Mouse (Mus musculus): Measurements from ENCODE around the gene Pfkfb3. TPM values are rescaled to one million over a fixed set of nuclear protein-coding genes. Genes with fewer than 3 reads are reported as not detected.
A peak's percentile ranks its signal among the peaks of the same experiment; 100 is the strongest.

Gene Pfkfb3
- polyA plus RNA-seq, 1 experiment from 2014 or later, result 12.2 TPM

DNA sequence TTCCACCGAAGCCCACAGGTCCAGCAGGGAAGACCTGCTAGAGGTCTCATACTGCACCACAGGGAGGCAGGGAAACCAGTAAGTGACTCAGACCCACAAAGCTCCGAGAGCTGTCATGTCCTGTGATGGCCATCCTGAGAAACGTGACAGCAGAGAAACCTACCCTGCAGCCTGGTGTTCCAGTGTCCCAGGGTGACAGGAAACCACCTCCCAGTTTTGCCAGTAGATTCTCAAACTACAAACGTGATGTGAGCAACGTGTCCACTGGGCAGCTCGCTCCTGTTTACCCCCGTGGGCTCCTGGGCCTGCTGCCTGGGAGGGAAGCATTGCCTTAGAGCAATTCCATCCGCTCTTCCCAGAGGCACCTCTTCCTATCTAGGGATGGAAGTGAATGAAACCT, 53.2 kb downstream of the Pfkfb3 start:
- Histone ChIP-seq H3K36me3 (replicated peaks; ENCODE audit: control insufficient read depth, insufficient read depth, low read depth, low read length) (no peaks in the 10 kb centered on the region), H3K27me3 (ENCODE audit: control insufficient read depth, insufficient read depth, low read length) (peaks cover 4% of the 10 kb centered on the region), H3K9ac (replicated peaks; ENCODE audit: low read length) (peak overlapping the region; percentile 85), H3K9me3 (replicated peaks; ENCODE audit: control insufficient read depth, low read length) (no peaks in the 10 kb centered on the region), H3K4me2 (ENCODE audit: low read depth, low read length) (peak overlapping the region; percentile 86), H3K4me1 (ENCODE audit: control insufficient read depth, insufficient read depth, low read length) (peaks cover 4% of the 10 kb centered on the region), H3K4me3 (ENCODE audit: low read depth, low read length) (peak overlapping the region; percentile 64), H3K27ac (replicated peaks; ENCODE audit: low read depth, low read length) (no peak overlapping the region)
- ATAC-seq (replicated peaks; ENCODE audit: insufficient number of reproducible peaks, low FRiP score, low TSS enrichment, low read depth) (no peak), DNase-seq (ENCODE audit: low spot score) (peak; percentile 21)
- 5% methylated on average over 8 of the region's 8 CpGs for WGBS

DNA sequence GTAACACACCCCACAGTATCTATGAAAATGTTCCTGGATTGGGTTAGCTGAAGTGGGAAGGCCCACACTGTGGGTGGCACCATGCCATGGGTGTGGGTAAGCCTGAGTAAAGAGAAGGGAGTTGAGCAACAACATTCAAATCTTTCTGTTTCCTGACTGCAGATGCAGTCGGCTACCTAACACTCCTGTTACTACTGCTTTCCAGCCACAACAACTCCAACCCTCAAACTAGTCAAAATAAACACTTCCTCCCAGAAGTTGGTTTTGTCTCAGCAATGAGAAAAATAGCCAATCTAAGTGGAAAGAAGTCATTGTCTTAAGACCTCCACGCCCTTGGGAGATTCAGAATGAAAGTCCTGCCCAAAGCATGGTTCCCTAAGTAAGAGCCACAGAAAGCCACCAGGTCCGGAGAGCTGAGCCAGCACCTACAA, 57.3 kb downstream of the Pfkfb3 start:
- 85% methylated on average over 3 of the region's 3 CpGs for WGBS
- H3K27ac ChIP-seq (replicated peaks; ENCODE audit: low read depth, low read length), result no peak overlapping the region
- H3K9ac ChIP-seq (replicated peaks; ENCODE audit: low read length), result no peak overlapping the region
- DNase-seq (ENCODE audit: low spot score) (no peak), ATAC-seq (replicated peaks; ENCODE audit: insufficient number of reproducible peaks, low FRiP score, low TSS enrichment, low read depth) (no peak)
- H3K9me3 ChIP-seq (replicated peaks; ENCODE audit: control insufficient read depth, low read length), result no peaks in the 10 kb centered on the region
- no peaks in the 10 kb centered on the region for H3K27me3 ChIP-seq (ENCODE audit: control insufficient read depth, insufficient read depth, low read length)
- no peaks in the 10 kb centered on the region for H3K4me1 ChIP-seq (ENCODE audit: control insufficient read depth, insufficient read depth, low read length)
- no peak overlapping the region for H3K4me2 ChIP-seq (ENCODE audit: low read depth, low read length)
- H3K4me3 ChIP-seq (ENCODE audit: low read depth, low read length), result no peak overlapping the region
- H3K36me3 ChIP-seq (replicated peaks; ENCODE audit: control insufficient read depth, insufficient read depth, low read depth, low read length), result peaks cover 7% of the 10 kb centered on the region; the same call in 1 of the 2 replicates

GRCm38 (mm10) chr2:11494841-11495255, 59.0 kb downstream of the Pfkfb3 start:
- ATAC-seq (replicated peaks; ENCODE audit: insufficient number of reproducible peaks, low FRiP score, low TSS enrichment, low read depth), result no peak

GRCm38 (mm10) chr2:11492855-11493254, 61.0 kb downstream of the Pfkfb3 start:
- no peak overlapping the region for H3K9ac ChIP-seq (replicated peaks; ENCODE audit: low read length)
- H3K27me3 ChIP-seq (ENCODE audit: control insufficient read depth, insufficient read depth, low read length), result no peaks in the 10 kb centered on the region
- H3K4me3 ChIP-seq (ENCODE audit: low read depth, low read length), result no peak overlapping the region
- ATAC-seq (replicated peaks; ENCODE audit: insufficient number of reproducible peaks, low FRiP score, low TSS enrichment, low read depth) (no peak), DNase-seq (ENCODE audit: low spot score) (no peak)
- no peak overlapping the region for H3K27ac ChIP-seq (replicated peaks; ENCODE audit: low read depth, low read length)
- H3K4me2 ChIP-seq (ENCODE audit: low read depth, low read length), result no peak overlapping the region
- no peaks in the 10 kb centered on the region for H3K4me1 ChIP-seq (ENCODE audit: control insufficient read depth, insufficient read depth, low read length)
- 92% methylated on average over 5 of the region's 5 CpGs for WGBS
- H3K9me3 ChIP-seq (replicated peaks; ENCODE audit: control insufficient read depth, low read length), result no peaks in the 10 kb centered on the region
- peaks cover 7% of the 10 kb centered on the region for H3K36me3 ChIP-seq (replicated peaks; ENCODE audit: control insufficient read depth, insufficient read depth, low read depth, low read length)

More at GRCm38 (mm10) chr2:11494841-11495255, 59.0 kb downstream of the Pfkfb3 start:
- H3K27me3 ChIP-seq (ENCODE audit: control insufficient read depth, insufficient read depth, low read length), result no peaks in the 10 kb centered on the region
- no peaks in the 10 kb centered on the region for H3K9me3 ChIP-seq (replicated peaks; ENCODE audit: control insufficient read depth, low read length)
- 78% methylated on average over 7 of the region's 7 CpGs for WGBS
- no peak overlapping the region for H3K4me3 ChIP-seq (ENCODE audit: low read depth, low read length)
- H3K36me3 ChIP-seq (replicated peaks; ENCODE audit: control insufficient read depth, insufficient read depth, low read depth, low read length), result peaks cover 7% of the 10 kb centered on the region
- no peak for DNase-seq (ENCODE audit: low spot score)
- H3K9ac ChIP-seq (replicated peaks; ENCODE audit: low read length), result no peak overlapping the region
- H3K27ac ChIP-seq (replicated peaks; ENCODE audit: low read depth, low read length), result no peak overlapping the region
- H3K4me2 ChIP-seq (ENCODE audit: low read depth, low read length), result no peak overlapping the region
- H3K4me1 ChIP-seq (ENCODE audit: control insufficient read depth, insufficient read depth, low read length), result no peaks in the 10 kb centered on the region

GRCm38 (mm10) chr2:11491471-11491870, 62.4 kb downstream of the Pfkfb3 start:
- Histone ChIP-seq H3K9ac (replicated peaks; ENCODE audit: low read length) (no peak overlapping the region), H3K4me1 (ENCODE audit: control insufficient read depth, insufficient read depth, low read length) (no peaks in the 10 kb centered on the region), H3K4me2 (ENCODE audit: low read depth, low read length) (no peak overlapping the region), H3K36me3 (replicated peaks; ENCODE audit: control insufficient read depth, insufficient read depth, low read depth, low read length) (peaks cover 7% of the 10 kb centered on the region), H3K4me3 (ENCODE audit: low read depth, low read length) (no peak overlapping the region), H3K27ac (replicated peaks; ENCODE audit: low read depth, low read length) (no peak overlapping the region), H3K27me3 (ENCODE audit: control insufficient read depth, insufficient read depth, low read length) (no peaks in the 10 kb centered on the region), H3K9me3 (replicated peaks; ENCODE audit: control insufficient read depth, low read length) (no peaks in the 10 kb centered on the region)
- DNase-seq (ENCODE audit: low spot score), result no peak
- WGBS, result 82% methylated on average over 3 of the region's 3 CpGs
- no peak for ATAC-seq (replicated peaks; ENCODE audit: insufficient number of reproducible peaks, low FRiP score, low TSS enrichment, low read depth)

- Histone ChIP-seq H3K36me3 (replicated peaks; ENCODE audit: control insufficient read depth, insufficient read depth, low read depth, low read length) (peaks cover 7% of the 10 kb centered on the region), H3K4me1 (ENCODE audit: control insufficient read depth, insufficient read depth, low read length) (no peaks in the 10 kb centered on the region), H3K27me3 (ENCODE audit: control insufficient read depth, insufficient read depth, low read length) (no peaks in the 10 kb centered on the region), H3K9ac (replicated peaks; ENCODE audit: low read length) (no peak overlapping the region), H3K9me3 (replicated peaks; ENCODE audit: control insufficient read depth, low read length) (no peaks in the 10 kb centered on the region), H3K4me2 (ENCODE audit: low read depth, low read length) (no peak overlapping the region), H3K4me3 (ENCODE audit: low read depth, low read length) (no peak overlapping the region), H3K27ac (replicated peaks; ENCODE audit: low read depth, low read length) (no peak overlapping the region)
- ATAC-seq (replicated peaks; ENCODE audit: insufficient number of reproducible peaks, low FRiP score, low TSS enrichment, low read depth) (no peak), DNase-seq (ENCODE audit: low spot score) (no peak)
- WGBS, result 91% methylated on average over 4 of the region's 4 CpGs
Measured at GRCm38 (mm10) chr2:11490554-11490953, 63.3 kb downstream of the Pfkfb3 start.

GRCm38 (mm10) chr2:11483226-11483625, 70.7 kb downstream of the Pfkfb3 start:
- Histone ChIP-seq H3K36me3 (replicated peaks; ENCODE audit: control insufficient read depth, insufficient read depth, low read depth, low read length) (peaks cover 3% of the 10 kb centered on the region; the same call in 1 of the 2 replicates), H3K9ac (replicated peaks; ENCODE audit: low read length) (no peak overlapping the region), H3K27me3 (ENCODE audit: control insufficient read depth, insufficient read depth, low read length) (no peaks in the 10 kb centered on the region), H3K4me3 (ENCODE audit: low read depth, low read length) (no peak overlapping the region), H3K4me1 (ENCODE audit: control insufficient read depth, insufficient read depth, low read length) (no peaks in the 10 kb centered on the region), H3K27ac (replicated peaks; ENCODE audit: low read depth, low read length) (no peak overlapping the region), H3K4me2 (ENCODE audit: low read depth, low read length) (no peak overlapping the region), H3K9me3 (replicated peaks; ENCODE audit: control insufficient read depth, low read length) (no peaks in the 10 kb centered on the region)
- no peak for ATAC-seq (replicated peaks; ENCODE audit: insufficient number of reproducible peaks, low FRiP score, low TSS enrichment, low read depth)
- no peak for DNase-seq (ENCODE audit: low spot score)
- 87% methylated on average over 4 of the region's 4 CpGs for WGBS

GRCm38 (mm10) chr2:11482364-11482763, 71.5 kb downstream of the Pfkfb3 start:
- ATAC-seq (replicated peaks; ENCODE audit: insufficient number of reproducible peaks, low FRiP score, low TSS enrichment, low read depth) (no peak), DNase-seq (ENCODE audit: low spot score) (no peak)
- Histone ChIP-seq H3K4me1 (ENCODE audit: control insufficient read depth, insufficient read depth, low read length) (no peaks in the 10 kb centered on the region), H3K9me3 (replicated peaks; ENCODE audit: control insufficient read depth, low read length) (no peaks in the 10 kb centered on the region), H3K27me3 (ENCODE audit: control insufficient read depth, insufficient read depth, low read length) (no peaks in the 10 kb centered on the region), H3K36me3 (replicated peaks; ENCODE audit: control insufficient read depth, insufficient read depth, low read depth, low read length) (peaks cover 3% of the 10 kb centered on the region; the same call in 1 of the 2 replicates), H3K4me3 (ENCODE audit: low read depth, low read length) (no peak overlapping the region), H3K9ac (replicated peaks; ENCODE audit: low read length) (no peak overlapping the region), H3K4me2 (ENCODE audit: low read depth, low read length) (no peak overlapping the region), H3K27ac (replicated peaks; ENCODE audit: low read depth, low read length) (no peak overlapping the region)
- 93% methylated on average over 7 of the region's 7 CpGs for WGBS
